12 mouse cellular contexts compared by ENCODE assay signal in the genomic region with DNA sequence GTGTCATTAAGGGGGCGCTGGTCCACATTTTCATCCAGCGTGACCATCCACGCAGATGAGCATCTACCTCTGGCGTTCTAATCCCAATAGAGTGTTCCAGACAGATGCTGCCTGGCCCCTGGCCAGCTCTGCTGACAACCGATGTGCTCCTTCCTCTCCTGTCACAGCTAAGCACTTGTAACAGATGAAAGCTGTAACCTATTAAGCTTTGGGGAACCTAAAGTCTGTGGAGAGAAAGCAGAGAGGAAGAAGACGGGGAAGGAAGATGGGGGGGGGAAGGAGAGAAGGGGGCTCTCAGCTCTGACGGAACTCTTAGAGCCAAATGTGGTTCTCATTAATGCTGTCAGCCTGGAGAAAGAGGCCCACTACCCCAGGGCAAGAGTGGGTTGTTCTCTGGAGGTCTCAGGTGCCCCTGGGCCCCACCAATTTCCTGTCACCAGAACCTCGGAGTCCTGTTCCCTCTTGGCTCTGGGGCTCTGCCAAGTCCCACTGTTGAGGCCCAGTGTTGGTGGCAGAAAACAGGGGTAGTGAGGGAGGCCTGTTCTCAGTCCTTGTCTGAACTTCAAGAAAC. TPM values are rescaled to one million over a fixed set of nuclear protein-coding genes. Genes with fewer than 3 reads are reported as not detected.
A peak's percentile ranks its signal among the peaks of the same experiment; 100 is the strongest.
DNase-seq lines count a peak whose midpoint lies in the region; ATAC-seq lines count a peak whose summit lies in the region.
"Had no signal": no experiment of that assay in that cellular context is flagged by ENCODE, and none has a peak within 500 bp of the region (broad histone marks: within the 10 kb centered on the region; RNA-seq: fewer than 3 reads in every experiment).

No protein-coding gene starts in this region.

- H3K4me2 ChIP-seq in hindbrain, embryonic 11.5 days (replicated peaks; ENCODE audit: low read depth, low read length) = no peak overlapping the region
- no peak overlapping the region for H3K4me2 ChIP-seq in midbrain, embryonic 12.5 days (replicated peaks)
- no peak overlapping the region for H3K4me2 ChIP-seq in midbrain, embryonic 16.5 days (ENCODE audit: low read length)
- H3K4me2 ChIP-seq: liver, embryonic 13.5 days had no signal

- H3K9ac ChIP-seq in hindbrain, embryonic 11.5 days (ENCODE audit: low read depth, low read length) = no peak overlapping the region
- H3K9ac ChIP-seq in midbrain, embryonic 12.5 days (replicated peaks) = no peak overlapping the region
- H3K9ac ChIP-seq in midbrain, embryonic 16.5 days (ENCODE audit: low read depth, low read length) = no peak overlapping the region
- H3K9ac ChIP-seq: liver, embryonic 13.5 days had no signal

- H3K9me3 ChIP-seq in hindbrain, embryonic 10.5 days = no peaks in the 10 kb centered on the region
- no peaks in the 10 kb centered on the region for H3K9me3 ChIP-seq in hindbrain, embryonic 11.5 days (ENCODE audit: control insufficient read depth, low read length)
- H3K9me3 ChIP-seq in midbrain, embryonic 12.5 days = no peaks in the 10 kb centered on the region
- H3K9me3 ChIP-seq in midbrain, embryonic 16.5 days (replicated peaks; ENCODE audit: control insufficient read depth, low read length, poor library complexity, severe bottlenecking) = no peaks in the 10 kb centered on the region
- H3K9me3 ChIP-seq: G1E; liver, embryonic 13.5 days had no signal

- H3K36me3 ChIP-seq in hindbrain, embryonic 10.5 days = no peaks in the 10 kb centered on the region
- H3K36me3 ChIP-seq in hindbrain, embryonic 11.5 days (ENCODE audit: control insufficient read depth, insufficient read depth, low read length) = no peaks in the 10 kb centered on the region
- no peaks in the 10 kb centered on the region for H3K36me3 ChIP-seq in midbrain, embryonic 12.5 days
- H3K36me3 ChIP-seq in midbrain, embryonic 16.5 days (ENCODE audit: control insufficient read depth, insufficient read depth, low read length) = no peaks in the 10 kb centered on the region
- H3K36me3 ChIP-seq: G1E; liver, embryonic 13.5 days had no signal

- no peak overlapping the region for H3K4me3 ChIP-seq in hindbrain, embryonic 10.5 days
- H3K4me3 ChIP-seq in hindbrain, embryonic 11.5 days (ENCODE audit: low read depth, low read length) = no peak overlapping the region
- H3K4me3 ChIP-seq in midbrain, embryonic 12.5 days = no peak overlapping the region
- no peak overlapping the region for H3K4me3 ChIP-seq in midbrain, embryonic 16.5 days (ENCODE audit: low read depth, low read length)
- H3K4me3 ChIP-seq: liver, embryonic 13.5 days had no signal

- peak; percentile 39 for DNase-seq in hindbrain, embryonic 10.5 days (ENCODE audit: low spot score)
- no peak for DNase-seq in hindbrain, embryonic 11.5 days (ENCODE audit: low spot score)
- DNase-seq in forelimb bud, embryonic 11.5 days (ENCODE audit: low read depth, low spot score) = peak; percentile 82
- DNase-seq in retina, embryonic 14.5 days (ENCODE audit: low spot score) = peak; percentile 13
- no peak for DNase-seq in testis, postnatal 14 days (ENCODE audit: low spot score)
- DNase-seq in spleen, postnatal 10 days (ENCODE audit: low spot score in 2 of 2) = no peak
- DNase-seq: cerebellum, adult 18-20 months; gastrocnemius, postnatal 25 days; liver, embryonic 13.5 days had no signal

- H3K27me3 ChIP-seq in hindbrain, embryonic 10.5 days (ENCODE audit: insufficient read depth, poor library complexity, severe bottlenecking) = 0 out of 2 replicates have a peak, but pooled peaks cover 5% of the 10 kb centered on the region
- no peaks in the 10 kb centered on the region for H3K27me3 ChIP-seq in hindbrain, embryonic 11.5 days (ENCODE audit: control insufficient read depth, insufficient read depth, low read length)
- no peaks in the 10 kb centered on the region for H3K27me3 ChIP-seq in midbrain, embryonic 12.5 days
- H3K27me3 ChIP-seq in midbrain, embryonic 16.5 days (ENCODE audit: control insufficient read depth, insufficient read depth, low read depth, low read length) = no peaks in the 10 kb centered on the region

- H3K4me1 ChIP-seq in hindbrain, embryonic 10.5 days (replicated peaks) = peaks cover 59% of the 10 kb centered on the region
- no peaks in the 10 kb centered on the region for H3K4me1 ChIP-seq in hindbrain, embryonic 11.5 days (replicated peaks; ENCODE audit: control insufficient read depth, insufficient read depth, low read length)
- H3K4me1 ChIP-seq in midbrain, embryonic 12.5 days = peaks cover 23% of the 10 kb centered on the region
- peaks cover 5% of the 10 kb centered on the region; the same call in 1 of the 2 replicates for H3K4me1 ChIP-seq in midbrain, embryonic 16.5 days (ENCODE audit: control insufficient read depth, insufficient read depth, low read length)

- WGBS in hindbrain, embryonic 10.5 days = 60% methylated on average over 8 of the region's 8 CpGs
- 44% methylated on average over 8 of the region's 8 CpGs for WGBS in hindbrain, embryonic 11.5 days
- 56% methylated on average over 8 of the region's 8 CpGs for whole genome bisulfite sequencing in midbrain, embryonic 12.5 days
- WGBS in midbrain, embryonic 16.5 days = 46% methylated on average over 8 of the region's 8 CpGs

- H3K27ac ChIP-seq in hindbrain, embryonic 10.5 days = peak overlapping the region; percentile 76
- H3K27ac ChIP-seq in hindbrain, embryonic 11.5 days (ENCODE audit: low read depth, low read length) = no peak overlapping the region
- peak overlapping the region; percentile 8; the same call in 1 of the 2 replicates for H3K27ac ChIP-seq in midbrain, embryonic 12.5 days (replicated peaks)
- no peak overlapping the region for H3K27ac ChIP-seq in midbrain, embryonic 16.5 days (ENCODE audit: low read length)
- H3K27ac ChIP-seq: liver, embryonic 13.5 days had no signal

- no peak for ATAC-seq in hindbrain, embryonic 11.5 days (ENCODE audit: low FRiP score)
- ATAC-seq in midbrain, embryonic 12.5 days (ENCODE audit: low FRiP score, low read depth) = no peak
- ATAC-seq in midbrain, embryonic 16.5 days = no peak

RNA-seq across cellular contexts. Expression of a gene that starts 34.7 kb away (rescaled TPM):
- polyA plus RNA-seq in hindbrain, embryonic 10.5 days (2016; fragmentation: Nextera tagmentation; extraction: Ambion mirVana) = 0.14 and 0.22 TPM in 2 replicates
- 0.13 TPM in 1 of 2 replicates, not detected in the other for polyA plus RNA-seq in hindbrain, embryonic 11.5 days (2014; fragmentation: Nextera tagmentation; extraction: Ambion mirVana)
- polyA plus RNA-seq in midbrain, embryonic 12.5 days (2016; fragmentation: Nextera tagmentation; extraction: Ambion mirVana) = 0.27 TPM in 1 of 2 replicates, not detected in the other
- 0.26 and 0.31 TPM in 2 replicates for polyA plus RNA-seq in midbrain, embryonic 16.5 days (2015; fragmentation: Nextera tagmentation; extraction: Ambion mirVana)
- polyA plus RNA-seq: G1E; liver, embryonic 13.5 days had no signal

Comparison
In these comparisons a context has a peak if more than half of its experiments do, and no peak if none do; other contexts are left out.
1. DNase-seq: peak in hindbrain, embryonic 10.5 days (single experiment), forelimb bud, embryonic 11.5 days (single experiment) and retina, embryonic 14.5 days (single experiment); none in hindbrain, embryonic 11.5 days (single experiment), testis, postnatal 14 days (single experiment) and spleen, postnatal 10 days (0 of 2).
2. H3K27ac ChIP-seq: peak in hindbrain, embryonic 10.5 days (single experiment) and midbrain, embryonic 12.5 days (single experiment); none in hindbrain, embryonic 11.5 days (single experiment) and midbrain, embryonic 16.5 days (single experiment).